Mouse (Mus musculus) MEL (cell line): ENCODE data around the gene Stk35. TPM values are rescaled to one million over a fixed set of nuclear protein-coding genes. Genes with fewer than 3 reads are reported as not detected.

Experiments
- DNase-seq: peaks from one replicate; pipeline ENCODE4 v3.0.0; 2011; ENCODE audit warnings: low read depth, low spot score
- H3K27ac ChIP-seq: 2 replicates; pipeline ENCODE4 v1.5.1; 2012; ENCODE audit warnings: low read depth, mild to moderate bottlenecking, control low read depth, low read length, moderate library complexity; ENCODE audit not compliant: control insufficient read depth
- H3K27me3 ChIP-seq, 2 experiments: fragments of 150-350 bp in 1 of 2; sonication (generic) in 1 of 2; 2 replicates each; pipeline ENCODE4 v1.6.1; 2012; ENCODE audit warnings: low read length in 2 of 2, mild to moderate bottlenecking in 2 of 2, improper control_type of control experiment in 1 of 2, moderate library complexity in 1 of 2; ENCODE audit not compliant: insufficient read depth in 2 of 2, control insufficient read depth in 1 of 2
- H3K36me3 ChIP-seq, 2 experiments: 2 replicates each; pipeline ENCODE4 v1.6.1; 2012 to 2014; ENCODE audit warnings: low read length in 2 of 2, improper control_type of control experiment in 1 of 2, inconsistent platforms in 1 of 2, mild to moderate bottlenecking in 1 of 2; ENCODE audit not compliant: insufficient read depth in 2 of 2, control insufficient read depth in 1 of 2
- H3K4me1 ChIP-seq, 2 experiments: fragments of 150-350 bp in 1 of 2; sonication (generic) in 1 of 2; 2 replicates each; pipeline ENCODE4 v1.6.1; 2012; ENCODE audit warnings: low read length in 2 of 2, improper control_type of control experiment in 1 of 2, mild to moderate bottlenecking in 1 of 2; ENCODE audit not compliant: insufficient read depth in 2 of 2, control insufficient read depth in 1 of 2
- H3K4me3 ChIP-seq, 2 experiments: fragments of 150-350 bp in 1 of 2; sonication (generic) in 1 of 2; 2 replicates each; pipeline ENCODE4 v1.5.1; 2012; ENCODE audit warnings: low read depth in 2 of 2, low read length in 2 of 2, mild to moderate bottlenecking in 2 of 2, moderate library complexity in 2 of 2, control low read depth in 1 of 2, improper control_type of control experiment in 1 of 2; ENCODE audit not compliant: control insufficient read depth in 1 of 2, insufficient read depth in 1 of 2
- H3K79me2 ChIP-seq: 2 replicates; pipeline ENCODE4 v1.6.1; 2012; ENCODE audit warnings: mild to moderate bottlenecking, low read length, moderate library complexity; ENCODE audit not compliant: control insufficient read depth, poor library complexity, insufficient read depth
- H3K9ac ChIP-seq: 2 replicates; pipeline ENCODE4 v1.6.1; 2012; ENCODE audit warnings: low read depth, mild to moderate bottlenecking, control low read depth, low read length, moderate library complexity; ENCODE audit not compliant: control insufficient read depth, poor library complexity, severe bottlenecking
- H3K9me3 ChIP-seq: fragments of 150-350 bp; sonication (generic); replicated peaks from 2 replicates; pipeline ENCODE4 v1.6.1; 2012; ENCODE audit warnings: mild to moderate bottlenecking, low read length, improper control_type of control experiment, moderate library complexity; ENCODE audit not compliant: insufficient read depth
- BHLHE40 ChIP-seq: IDR thresholded peaks from 2 replicates; pipeline ENCODE4 v1.6.1; 2012; ENCODE audit warnings: low read depth, mild to moderate bottlenecking, inconsistent platforms, low read length, improper control_type of control experiment, borderline replicate concordance
- CHD1 ChIP-seq: IDR thresholded peaks from 2 replicates; pipeline ENCODE4 v1.6.1; 2012; ENCODE audit warnings: low read depth, mild to moderate bottlenecking, inconsistent platforms, low read length, improper control_type of control experiment
- CHD2 ChIP-seq: IDR thresholded peaks from 2 replicates; pipeline ENCODE4 v1.6.1; 2011; ENCODE audit warnings: low read length, improper control_type of control experiment
- CTCF ChIP-seq, 3 experiments: IDR thresholded peaks in 2 of 3; conservative IDR thresholded peaks in 1 of 3; 2 replicates each; pipeline ENCODE4 v1.5.1; 2011 to 2012; ENCODE audit warnings: low read length in 3 of 3, low read depth in 2 of 3, mild to moderate bottlenecking in 2 of 3, improper control_type of control experiment in 1 of 3, inconsistent platforms in 1 of 3, mixed read lengths in 1 of 3, moderate library complexity in 1 of 3; ENCODE audit not compliant: control insufficient read depth in 1 of 3, insufficient read depth in 1 of 3, poor library complexity in 1 of 3, severe bottlenecking in 1 of 3
- E2F4 ChIP-seq: IDR thresholded peaks from 2 replicates; pipeline ENCODE4 v1.6.1; 2011; ENCODE audit warnings: low read depth, low read length, improper control_type of control experiment, borderline replicate concordance
- ELF1 ChIP-seq: IDR thresholded peaks from 2 replicates; pipeline ENCODE4 v1.6.1; 2014; ENCODE audit warnings: low read depth, mild to moderate bottlenecking, inconsistent platforms, low read length, improper control_type of control experiment, moderate library complexity
- EP300 ChIP-seq, 2 experiments: IDR thresholded peaks; 2 replicates each; pipeline ENCODE4 v1.6.1; 2011; ENCODE audit warnings: improper control_type of control experiment in 2 of 2, low read length in 2 of 2, low read depth in 1 of 2, mild to moderate bottlenecking in 1 of 2
- ETS1 ChIP-seq: IDR thresholded peaks from 2 replicates; pipeline ENCODE4 v1.6.1; 2012; ENCODE audit warnings: low read depth, mild to moderate bottlenecking, inconsistent platforms, low read length, improper control_type of control experiment, moderate library complexity
- GABPA ChIP-seq: IDR thresholded peaks from 2 replicates; pipeline ENCODE4 v1.6.1; 2012; ENCODE audit warnings: low read depth, mild to moderate bottlenecking, inconsistent platforms, low read length, improper control_type of control experiment, moderate library complexity
- GATA1 ChIP-seq: IDR thresholded peaks from 2 replicates; pipeline ENCODE4 v1.6.1; 2011; ENCODE audit warnings: low read depth, low read length, improper control_type of control experiment
- JUND ChIP-seq: IDR thresholded peaks from 2 replicates; pipeline ENCODE4 v1.6.1; 2011; ENCODE audit warnings: low read depth, mild to moderate bottlenecking, improper control_type of control experiment, low read length
- KAT2A ChIP-seq: conservative IDR thresholded peaks from 2 replicates; pipeline ENCODE4 v1.6.1; 2012; ENCODE audit warnings: low read depth, low read length, improper control_type of control experiment, inconsistent platforms
- MAFK ChIP-seq: IDR thresholded peaks from 2 replicates; pipeline ENCODE4 v1.6.1; 2011; ENCODE audit warnings: low read depth, mild to moderate bottlenecking, low read length, improper control_type of control experiment, borderline replicate concordance
- MAZ ChIP-seq: IDR thresholded peaks from 2 replicates; pipeline ENCODE4 v1.6.1; 2012; ENCODE audit warnings: low read depth, mild to moderate bottlenecking, inconsistent platforms, low read length, improper control_type of control experiment
- MEF2A ChIP-seq: IDR thresholded peaks from 2 replicates; pipeline ENCODE4 v1.6.1; 2014; ENCODE audit warnings: low read depth, mild to moderate bottlenecking, inconsistent platforms, low read length, improper control_type of control experiment; ENCODE audit not compliant: poor library complexity, insufficient replicate concordance, severe bottlenecking; ENCODE audit errors: extremely low read depth
- MXI1 ChIP-seq: IDR thresholded peaks from 2 replicates; pipeline ENCODE4 v1.6.1; 2011; ENCODE audit warnings: mild to moderate bottlenecking, low read depth, low read length, improper control_type of control experiment
- MYB ChIP-seq: IDR thresholded peaks from 2 replicates; pipeline ENCODE4 v1.6.1; 2011; ENCODE audit warnings: mild to moderate bottlenecking, low read depth, low read length, improper control_type of control experiment
- MYC ChIP-seq: IDR thresholded peaks from 2 replicates; pipeline ENCODE4 v1.6.1; 2011; ENCODE audit warnings: low read depth, mild to moderate bottlenecking, low read length, improper control_type of control experiment, moderate library complexity
- NELFE ChIP-seq: IDR thresholded peaks from 2 replicates; pipeline ENCODE4 v1.6.1; 2011; ENCODE audit warnings: low read depth, low read length, improper control_type of control experiment
- NRF1 ChIP-seq: IDR thresholded peaks from 2 replicates; pipeline ENCODE4 v1.6.1; 2014; ENCODE audit warnings: low read depth, mild to moderate bottlenecking, inconsistent platforms, low read length, improper control_type of control experiment, moderate library complexity; ENCODE audit not compliant: poor library complexity, insufficient read depth, severe bottlenecking
- POLR2A ChIP-seq, 2 experiments: IDR thresholded peaks; 2 replicates each; pipeline ENCODE4 v1.6.1; 2011 to 2012; ENCODE audit warnings: low read length in 2 of 2, mild to moderate bottlenecking in 2 of 2, control low read depth in 1 of 2, improper control_type of control experiment in 1 of 2, low read depth in 1 of 2, moderate library complexity in 1 of 2; ENCODE audit not compliant: control insufficient read depth in 1 of 2, insufficient read depth in 1 of 2, poor library complexity in 1 of 2
- POLR2AphosphoS2 ChIP-seq: IDR thresholded peaks from 2 replicates; pipeline ENCODE4 v1.6.1; 2011; ENCODE audit warnings: low read length, improper control_type of control experiment
- POLR2AphosphoS5 ChIP-seq: IDR thresholded peaks from 2 replicates; pipeline ENCODE4 v1.6.1; 2012; ENCODE audit warnings: low read depth, borderline replicate concordance, mild to moderate bottlenecking, inconsistent platforms, low read length, moderate library complexity, mixed read lengths
- RCOR1 ChIP-seq: IDR thresholded peaks from 2 replicates; pipeline ENCODE4 v1.6.1; 2012; ENCODE audit warnings: low read depth, mild to moderate bottlenecking, inconsistent platforms, low read length, improper control_type of control experiment
- SMC3 ChIP-seq: IDR thresholded peaks from 2 replicates; pipeline ENCODE4 v1.6.1; 2011; ENCODE audit warnings: low read depth, low read length, improper control_type of control experiment
- TAL1 ChIP-seq: IDR thresholded peaks from 2 replicates; pipeline ENCODE4 v1.6.1; 2012; ENCODE audit warnings: mild to moderate bottlenecking, inconsistent platforms, low read length, moderate library complexity, mixed read lengths
- TBP ChIP-seq: IDR thresholded peaks from 2 replicates; pipeline ENCODE4 v1.8.0; 2011; ENCODE audit warnings: low read depth, low read length, improper control_type of control experiment
- TCF12 ChIP-seq: IDR thresholded peaks from 2 replicates; pipeline ENCODE4 v1.6.1; 2014; ENCODE audit warnings: low read depth, mild to moderate bottlenecking, inconsistent platforms, low read length, improper control_type of control experiment, moderate library complexity
- UBTF ChIP-seq: IDR thresholded peaks from 2 replicates; pipeline ENCODE4 v1.6.1; 2012; ENCODE audit warnings: low read depth, mild to moderate bottlenecking, inconsistent platforms, low read length, improper control_type of control experiment, moderate library complexity, borderline replicate concordance; ENCODE audit not compliant: insufficient read depth
- USF1 ChIP-seq: IDR thresholded peaks from 2 replicates; pipeline ENCODE4 v1.6.1; 2014; ENCODE audit warnings: low read depth, mild to moderate bottlenecking, inconsistent platforms, low read length, improper control_type of control experiment, moderate library complexity
- USF2 ChIP-seq, 2 experiments: IDR thresholded peaks; 2 replicates each; pipeline ENCODE4 v1.6.1; 2011 to 2012; ENCODE audit warnings: improper control_type of control experiment in 2 of 2, low read length in 2 of 2, borderline replicate concordance in 1 of 2, inconsistent platforms in 1 of 2, low read depth in 1 of 2, mild to moderate bottlenecking in 1 of 2; ENCODE audit not compliant: insufficient read depth in 1 of 2
- ZC3H11A ChIP-seq: IDR thresholded peaks from 2 replicates; pipeline ENCODE4 v1.6.1; 2012; ENCODE audit warnings: low read depth, mild to moderate bottlenecking, inconsistent platforms, low read length, improper control_type of control experiment
- ZKSCAN1 ChIP-seq: IDR thresholded peaks from 2 replicates; pipeline ENCODE4 v1.6.1; 2012; ENCODE audit warnings: low read depth, mild to moderate bottlenecking, inconsistent platforms, low read length, improper control_type of control experiment, moderate library complexity
- ZMIZ1 ChIP-seq: IDR thresholded peaks from 2 replicates; pipeline ENCODE4 v1.6.1; 2012; ENCODE audit warnings: low read depth, mild to moderate bottlenecking, inconsistent platforms, low read length, improper control_type of control experiment, moderate library complexity
- ZNF384 ChIP-seq: IDR thresholded peaks from 2 replicates; pipeline ENCODE4 v1.6.1; 2012; ENCODE audit warnings: low read depth, mild to moderate bottlenecking, inconsistent platforms, low read length, improper control_type of control experiment
- polyA plus RNA-seq, 2 experiments: library from polyadenylated mRNA; stranded (reverse) in 1 of 2; unstranded in 1 of 2; fragments of >175 nt in 1 of 2; fragments of >200 nt in 1 of 2; gene quantifications; 2 replicates each; pipeline versions ENCODE4 v1.2.1 to v1.2.4; 2012; ENCODE audit warnings: low replicate concordance in 2 of 2, low read depth in 1 of 2; ENCODE audit not compliant: insufficient read length in 2 of 2, insufficient read depth in 1 of 2, missing spikeins in 1 of 2
- total RNA-seq: library from RNA; depleted of rRNA; stranded (reverse); fragments of 300-350 nt; gene quantifications from 2 replicates; pipeline ENCODE4 v1.2.3, GENCODE M21; 2012; rRNA removed

Gene Stk35
- total RNA-seq: 7.6 and 8.7 TPM in 2 replicates
- 10 to 100 TPM; 26.6 to 28.6 TPM for polyA plus RNA-seq

GRCm38 (mm10) chr2:129800271-129800903 lies at the start of gene Stk35:
TSS of gene Stk35 (plus strand) at chr2:129800517.
- peaks cover 0 to 18% of the 10 kb centered on the region in 2 experiments; a peak in 2 of 4 replicates for H3K36me3 ChIP-seq
- H3K27me3 ChIP-seq: no peaks in the 10 kb centered on the region
- peak; percentile 43 for TF ChIP-seq TBP
- no peak for TF ChIP-seq USF2 (IDR thresholded peaks at IDR 0.05; ENCODE audit: borderline replicate concordance in 1 of 2, insufficient read depth in 1 of 2, low read depth in 1 of 2, low read length in 2 of 2)
- no peak for TF ChIP-seq ELF1
- no peak for TF ChIP-seq NRF1
- no peak for TF ChIP-seq JUND
- TF ChIP-seq ZKSCAN1: no peak
- peak; percentile 88; the same call in 1 of the 2 replicates for TF ChIP-seq E2F4
- TF ChIP-seq POLR2AphosphoS5: no peak
- no peak; the same call in 1 of the 2 replicates for TF ChIP-seq MAZ
- TF ChIP-seq MYB: no peak
- peak; percentile 68 for TF ChIP-seq NELFE
- TF ChIP-seq CHD2: peak; percentile 38
- TF ChIP-seq GATA1: no peak
- TF ChIP-seq ZMIZ1: peak; percentile 60
- no peak; the same call in 1 of the 2 replicates for TF ChIP-seq CHD1
- TF ChIP-seq GABPA: no peak
- no peak for TF ChIP-seq USF1
- TF ChIP-seq SMC3: no peak
- TF ChIP-seq MXI1: peak; percentile 35; the same call in 1 of the 2 replicates
- TF ChIP-seq ZNF384: no peak
- TF ChIP-seq RCOR1: no peak
- 0 out of 2 replicates have a peak, but pooled peaks have one; percentile 40 for TF ChIP-seq TCF12
- TF ChIP-seq POLR2AphosphoS2: peak; percentile 56; the same call in 1 of the 2 replicates
- no peak for TF ChIP-seq MAFK
- peak; percentile 39 to 73; a peak in 3 of 4 replicates for TF ChIP-seq POLR2A (IDR thresholded peaks at IDR 0.05; ENCODE audit: control insufficient read depth in 1 of 2, insufficient read depth in 1 of 2, low read depth in 1 of 2, low read length in 2 of 2, poor library complexity in 1 of 2)
- TF ChIP-seq ETS1: no peak
- TF ChIP-seq EP300 (IDR thresholded peaks at IDR 0.05; ENCODE audit: low read depth in 1 of 2, low read length in 2 of 2): no peak
- TF ChIP-seq TAL1: no peak
- TF ChIP-seq MYC: no peak
- TF ChIP-seq UBTF: no peak
- no peak for TF ChIP-seq CTCF (IDR thresholded peaks at IDR 0.05 in 2 of 3, conservative IDR thresholded peaks at IDR 0.05 in 1 of 3; ENCODE audit: control insufficient read depth in 1 of 3, insufficient read depth in 1 of 3, low read depth in 2 of 3, low read length in 3 of 3, poor library complexity in 1 of 3, severe bottlenecking in 1 of 3)
- TF ChIP-seq ZC3H11A: no peak
- TF ChIP-seq KAT2A: no peak; the same call in 1 of the 2 replicates
- no peak for TF ChIP-seq BHLHE40
- no peak for TF ChIP-seq MEF2A

More at GRCm38 (mm10) chr2:129800271-129800903, at the start of gene Stk35:
- H3K79me2 ChIP-seq: peaks cover 27% of the 10 kb centered on the region
- peak within 1 kb of the TSS; percentile 91 for H3K9ac ChIP-seq
- H3K9me3 ChIP-seq: no peaks in the 10 kb centered on the region
- H3K4me3 ChIP-seq: peak within 1 kb of the TSS; percentile 72 to 96
- peak; percentile 92 for DNase-seq
- H3K4me1 ChIP-seq: peaks cover 0 to 14% of the 10 kb centered on the region in 2 experiments; a peak in 3 of 4 replicates
- H3K27ac ChIP-seq: peak within 1 kb of the TSS; percentile 75
